Mouse (Mus musculus) forebrain, embryonic 16.5 days (tissue): ENCODE results near the gene Gjd3. TPM values are rescaled to one million over a fixed set of nuclear protein-coding genes. Genes with fewer than 3 reads are reported as not detected.

Experiments used
- ATAC-seq: fragments of 200-750 bp; cut with Nextera tagmentation; 2 replicates; pipeline ENCODE4 v1.8.0; 2017; ENCODE audit warnings: mild to moderate bottlenecking, moderate library complexity
- H3K27ac ChIP-seq: fragments of 300-500 bp; sonication (generic); 2 replicates; pipeline ENCODE4 v1.5.1; 2014; ENCODE audit warnings: low read length, control low read depth
- H3K27me3 ChIP-seq: fragments of 300-500 bp; sonication (generic); replicated peaks from 2 replicates; pipeline ENCODE4 v1.6.1; 2014; ENCODE audit warnings: low read length; ENCODE audit not compliant: control insufficient read depth, insufficient read depth
- H3K36me3 ChIP-seq: fragments of 300-500 bp; sonication (generic); 2 replicates; pipeline ENCODE4 v1.6.1; 2014; ENCODE audit not compliant: control insufficient read depth, insufficient read depth
- H3K4me1 ChIP-seq: fragments of 300-500 bp; sonication (generic); replicated peaks from 2 replicates; pipeline ENCODE4 v1.6.1; 2014; ENCODE audit warnings: low read length; ENCODE audit not compliant: control insufficient read depth, insufficient read depth
- H3K4me2 ChIP-seq: fragments of 300-500 bp; sonication (generic); 2 replicates; pipeline ENCODE4 v1.6.1; 2014; ENCODE audit warnings: mild to moderate bottlenecking, low read length, control low read depth
- H3K4me3 ChIP-seq: fragments of 300-500 bp; sonication (generic); replicated peaks from 2 replicates; pipeline ENCODE4 v1.5.1; 2014; ENCODE audit warnings: mild to moderate bottlenecking, low read length, control low read depth
- H3K9ac ChIP-seq: fragments of 300-500 bp; sonication (generic); replicated peaks from 2 replicates; pipeline ENCODE4 v1.6.1; 2014; ENCODE audit warnings: low read depth, low read length, control low read depth
- H3K9me3 ChIP-seq: fragments of 300-500 bp; sonication (generic); 2 replicates; pipeline ENCODE4 v1.6.1; 2016; ENCODE audit warnings: low read length; ENCODE audit not compliant: control insufficient read depth
- WGBS: fragments of 180-500 bp; shearing (Covaris S2); extraction: QIAGEN DNeasy Blood & Tissue Kit; methylation state at CpG from one replicate; pipeline ENCODE4 v1.1.7; 2014; 5-methylcytosine and 5-hydroxymethylcytosine counted together
- polyA plus RNA-seq: library from polyadenylated mRNA; unstranded; fragments of >200 nt; fragmentation: Nextera tagmentation; extraction: Ambion mirVana; gene quantifications from 2 replicates; pipeline ENCODE4 v1.2.1, GENCODE M21; 2015

The Gjd3 gene
- polyA plus RNA-seq, 1 experiment from 2014 or later: 1.0 TPM

- peak overlapping the region; percentile 56 for H3K4me3 ChIP-seq
- under 1% methylated on average over 43 of the region's 43 CpGs for WGBS
- peak overlapping the region; percentile 53 for H3K27ac ChIP-seq
- peak; percentile 36 for ATAC-seq
- H3K4me1 ChIP-seq: peaks cover 66% of the 10 kb centered on the region
- no peaks in the 10 kb centered on the region for H3K36me3 ChIP-seq
- H3K9ac ChIP-seq: peak overlapping the region; percentile 68
- peak overlapping the region; percentile 99 for H3K4me2 ChIP-seq
- no peaks in the 10 kb centered on the region for H3K9me3 ChIP-seq
- peaks cover 12% of the 10 kb centered on the region for H3K27me3 ChIP-seq
Observed at GRCm38 (mm10) chr11:98959437-98960312, 23.1 kb downstream of the Gjd3 start.

DNA sequence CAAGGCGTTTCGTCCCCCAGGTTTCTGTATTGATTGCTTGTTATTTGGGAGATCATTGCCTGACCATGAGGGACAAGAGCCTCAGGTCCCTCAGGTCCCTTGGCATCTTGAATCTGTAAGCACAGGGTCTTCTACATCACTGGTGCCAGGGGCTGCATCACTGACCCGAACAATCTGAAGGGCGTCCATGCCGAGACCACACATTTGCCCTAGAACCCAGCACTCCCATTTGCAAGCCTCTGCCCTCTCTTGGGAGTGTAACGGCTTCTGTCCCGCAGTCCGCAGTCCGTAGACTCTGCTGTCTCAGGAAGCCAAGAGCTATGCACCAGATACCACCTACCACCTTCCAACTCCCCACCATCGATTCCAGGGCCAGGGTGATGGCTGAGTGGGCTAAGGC lies 26.5 kb downstream of the Gjd3 start:
- H3K4me2 ChIP-seq: no peak overlapping the region
- ATAC-seq: no peak

GRCm38 (mm10) chr11:98955707-98956235 lies 27.0 kb downstream of the Gjd3 start:
- H3K36me3 ChIP-seq: no peaks in the 10 kb centered on the region
- ATAC-seq: no peak
- 36% methylated on average over 7 of the region's 7 CpGs for WGBS
- H3K27me3 ChIP-seq: no peaks in the 10 kb centered on the region
- no peak overlapping the region for H3K27ac ChIP-seq
- no peak overlapping the region for H3K4me2 ChIP-seq
- H3K9ac ChIP-seq: no peak overlapping the region
- H3K4me3 ChIP-seq: no peak overlapping the region
- H3K4me1 ChIP-seq: peaks cover 52% of the 10 kb centered on the region
- H3K9me3 ChIP-seq: no peaks in the 10 kb centered on the region

More for the DNA sequence above, 26.5 kb downstream of the Gjd3 start:
- Histone ChIP-seq H3K4me1 (peaks cover 54% of the 10 kb centered on the region), H3K36me3 (no peaks in the 10 kb centered on the region), H3K27me3 (peaks cover 4% of the 10 kb centered on the region; the same call in 1 of the 2 replicates), H3K4me3 (no peak overlapping the region), H3K27ac (no peak overlapping the region), H3K9me3 (no peaks in the 10 kb centered on the region), H3K9ac (no peak overlapping the region)
- 86% methylated on average over 8 of the region's 10 CpGs for WGBS

DNA sequence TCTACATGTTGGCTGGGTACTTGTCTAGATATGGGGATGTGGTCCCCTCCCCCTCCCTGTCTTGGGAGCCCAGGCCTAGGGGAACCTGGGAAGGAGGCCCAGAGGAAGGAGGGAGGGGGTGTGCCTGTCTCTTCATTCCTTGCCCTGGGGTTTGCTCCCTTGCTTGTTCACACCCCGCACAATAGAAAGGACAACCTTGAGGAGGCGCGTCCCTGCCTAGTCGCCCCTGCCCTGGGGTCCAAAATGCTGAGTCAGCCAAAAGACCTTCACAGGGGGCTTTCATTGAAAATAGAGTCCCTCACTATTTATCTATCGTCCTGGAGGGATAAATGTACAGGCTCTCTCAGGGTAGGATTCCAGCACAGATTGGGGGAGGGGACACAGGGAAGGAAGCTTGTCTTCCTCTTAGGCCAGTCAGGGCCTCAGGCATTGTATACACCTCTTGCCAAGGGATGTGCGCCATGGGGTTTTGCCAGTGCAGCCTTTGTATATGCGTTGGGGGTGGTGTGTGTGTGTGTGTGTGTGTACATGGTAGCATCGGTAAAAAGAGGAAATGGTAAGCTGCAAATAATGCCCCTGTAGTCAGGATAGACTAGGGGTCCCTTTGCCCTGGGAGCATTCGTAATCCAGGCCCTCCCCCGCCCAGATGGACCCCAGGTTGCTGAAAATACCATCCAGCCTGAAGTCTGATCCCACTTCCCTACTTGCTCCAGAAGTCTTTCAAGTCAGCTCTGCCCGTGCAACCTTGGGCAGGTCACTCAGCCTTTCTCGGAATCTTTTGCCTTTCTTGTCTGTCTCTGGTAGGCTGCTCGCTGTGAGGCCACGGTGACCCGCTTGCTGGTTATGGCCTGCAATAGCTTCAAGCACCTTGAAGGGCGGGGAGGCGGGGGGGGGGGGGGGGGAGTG lies 27.8 kb downstream of the Gjd3 start:
- no peak overlapping the region; the same call in 1 of the 2 replicates for H3K27ac ChIP-seq
- WGBS: 18% methylated on average over 17 of the region's 17 CpGs
- peaks cover 48% of the 10 kb centered on the region for H3K4me1 ChIP-seq
- H3K9ac ChIP-seq: 0 out of 2 replicates have a peak overlapping the region, but pooled peaks have one; percentile 9
- H3K27me3 ChIP-seq: no peaks in the 10 kb centered on the region
- no peak overlapping the region for H3K4me2 ChIP-seq
- H3K36me3 ChIP-seq: no peaks in the 10 kb centered on the region
- H3K4me3 ChIP-seq: no peak overlapping the region
- ATAC-seq: peak; percentile 24
- no peaks in the 10 kb centered on the region for H3K9me3 ChIP-seq

DNA sequence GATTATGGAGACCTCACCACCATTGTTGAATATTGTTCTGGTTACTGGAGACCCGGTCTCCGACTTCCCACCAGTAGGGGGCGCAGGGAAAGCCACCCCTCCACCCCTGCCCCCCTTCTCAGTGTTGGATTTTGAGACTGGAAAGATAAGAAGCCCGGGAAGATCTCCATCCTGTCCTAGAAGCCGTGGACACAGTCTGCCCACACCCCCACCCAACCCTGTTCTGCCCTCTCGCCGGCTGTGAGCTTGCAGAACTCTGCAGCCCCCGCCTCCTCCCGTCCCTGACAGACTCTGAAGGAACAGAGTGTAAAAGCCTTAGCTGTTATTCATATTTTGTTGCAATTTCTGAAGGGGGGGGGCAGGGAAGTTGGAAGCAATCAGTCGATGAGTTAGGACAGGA lies 28.4 kb downstream of the Gjd3 start:
- Histone ChIP-seq H3K4me3 (no peak overlapping the region), H3K9ac (no peak overlapping the region; the same call in 1 of the 2 replicates), H3K36me3 (no peaks in the 10 kb centered on the region), H3K27ac (no peak overlapping the region; the same call in 1 of the 2 replicates), H3K4me1 (peaks cover 42% of the 10 kb centered on the region), H3K4me2 (peak overlapping the region; percentile 31), H3K27me3 (no peaks in the 10 kb centered on the region), H3K9me3 (no peaks in the 10 kb centered on the region)
- peak; percentile 39 for ATAC-seq
- WGBS: 2% methylated on average over 10 of the region's 10 CpGs

GRCm38 (mm10) chr11:98953835-98954320 lies 28.9 kb downstream of the Gjd3 start:
- 32% methylated on average over 13 of the region's 13 CpGs for WGBS

DNA sequence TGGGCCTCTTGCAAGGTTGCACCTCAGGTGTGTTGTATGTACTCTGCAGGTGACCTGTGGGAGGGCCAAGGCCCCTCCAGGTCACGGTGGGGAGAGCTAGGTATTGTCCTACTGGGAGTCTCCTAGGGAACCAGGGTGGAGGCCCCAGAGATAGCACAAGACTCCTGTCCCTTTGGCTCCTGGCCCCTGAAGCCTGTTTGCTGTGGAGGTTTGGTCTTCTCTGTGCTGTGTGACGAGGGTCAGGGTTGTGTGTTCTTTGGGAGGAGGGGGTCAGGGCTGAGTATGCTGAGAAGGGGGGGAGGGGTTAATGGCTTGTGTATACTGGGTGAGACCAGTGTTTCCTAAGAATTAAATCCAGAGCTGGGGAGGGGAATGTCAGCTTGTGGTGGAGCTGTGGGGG lies 29.5 kb downstream of the Gjd3 start:
- peaks cover 40% of the 10 kb centered on the region for H3K4me1 ChIP-seq
- H3K36me3 ChIP-seq: no peaks in the 10 kb centered on the region
- H3K27ac ChIP-seq: no peak overlapping the region
- H3K9ac ChIP-seq: no peak overlapping the region
- H3K4me2 ChIP-seq: no peak overlapping the region
- WGBS: 30% methylated on average over 2 of the region's 2 CpGs
- no peak overlapping the region for H3K4me3 ChIP-seq
- no peaks in the 10 kb centered on the region for H3K27me3 ChIP-seq
- no peaks in the 10 kb centered on the region for H3K9me3 ChIP-seq
- no peak for ATAC-seq

More at GRCm38 (mm10) chr11:98953835-98954320, 28.9 kb downstream of the Gjd3 start:
- H3K4me3 ChIP-seq: no peak overlapping the region
- no peak overlapping the region for H3K27ac ChIP-seq
- H3K9me3 ChIP-seq: no peaks in the 10 kb centered on the region
- peak overlapping the region; percentile 31; the same call in 1 of the 2 replicates for H3K4me2 ChIP-seq
- H3K9ac ChIP-seq: no peak overlapping the region; the same call in 1 of the 2 replicates
- no peak for ATAC-seq
- H3K36me3 ChIP-seq: no peaks in the 10 kb centered on the region
- H3K4me1 ChIP-seq: peaks cover 40% of the 10 kb centered on the region
- H3K27me3 ChIP-seq: no peaks in the 10 kb centered on the region

DNA sequence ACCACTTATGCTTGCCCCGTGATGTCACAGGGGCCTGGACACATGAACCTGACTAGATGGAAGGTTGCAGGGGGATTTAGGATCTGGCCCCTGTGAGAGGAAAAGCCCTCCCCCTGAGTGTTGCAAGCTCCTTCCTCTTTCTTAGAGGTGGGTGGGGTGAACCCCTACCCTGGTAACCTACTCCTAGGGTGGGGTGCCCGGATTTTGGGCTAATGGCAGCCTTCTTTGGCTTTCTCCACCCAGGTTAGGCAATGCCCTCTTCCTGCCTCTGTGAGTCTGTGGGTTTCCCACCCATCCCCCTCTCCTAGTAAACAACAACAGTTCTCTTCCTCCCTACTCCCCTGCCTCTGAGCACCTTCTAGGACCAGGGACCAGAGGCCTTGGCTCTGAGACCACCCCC lies 30.1 kb downstream of the Gjd3 start:
- Histone ChIP-seq H3K4me3 (no peak overlapping the region), H3K36me3 (no peaks in the 10 kb centered on the region), H3K4me2 (no peak overlapping the region), H3K9ac (no peak overlapping the region), H3K9me3 (no peaks in the 10 kb centered on the region), H3K4me1 (peaks cover 40% of the 10 kb centered on the region), H3K27me3 (no peaks in the 10 kb centered on the region), H3K27ac (no peak overlapping the region)
- ATAC-seq: no peak
- WGBS: 72% methylated on average over 2 of the region's 2 CpGs
